Mouse (Mus musculus) liver, embryonic 14.5 days (tissue): Measurements from ENCODE around the gene Snrnp35. TPM values are rescaled to one million over a fixed set of nuclear protein-coding genes. Genes with fewer than 3 reads are reported as not detected.
"Not testable (repeated sequence)": the region's sequence is repeated elsewhere in the genome, so short reads cannot be mapped to it uniquely, and the experiment has no call there.

Source experiments
- ATAC-seq: fragments of 200-750 bp; cut with Nextera tagmentation; 2 replicates; pipeline ENCODE4 v1.8.0; 2017; ENCODE audit warnings: moderate number of reproducible peaks, mild to moderate bottlenecking, moderate library complexity; ENCODE audit not compliant: insufficient read depth
- DNase-seq, 3 experiments: peaks; one replicate each; pipeline ENCODE4 v3.0.0-alpha.2; 2012 to 2013; ENCODE audit warnings: low read depth in 3 of 3, low spot score in 3 of 3
- H3K27ac ChIP-seq: fragments of 300-500 bp; sonication (generic); 2 replicates; pipeline ENCODE4 v1.5.1; 2014; ENCODE audit warnings: moderate library complexity, mild to moderate bottlenecking, control low read depth, inconsistent platforms
- H3K27me3 ChIP-seq: fragments of 300-500 bp; sonication (generic); 2 replicates; pipeline ENCODE4 v1.6.1; 2014; ENCODE audit warnings: mild to moderate bottlenecking, low read length, moderate library complexity; ENCODE audit not compliant: control insufficient read depth, insufficient read depth
- H3K36me3 ChIP-seq: fragments of 300-500 bp; sonication (generic); replicated peaks from 2 replicates; pipeline ENCODE4 v1.6.1; 2014; ENCODE audit warnings: low read depth; ENCODE audit not compliant: control insufficient read depth, insufficient read depth
- H3K4me1 ChIP-seq, 2 experiments: fragments of 200-500 bp in 1 of 2; fragments of 300-500 bp in 1 of 2; sonication (generic) in 1 of 2; replicated peaks; 2 replicates each; pipeline ENCODE4 v1.6.1; 2012 to 2014; ENCODE audit warnings: antibody characterized with exemption in 1 of 2, inconsistent platforms in 1 of 2, low read length in 1 of 2; ENCODE audit not compliant: control insufficient read depth in 2 of 2, insufficient read depth in 2 of 2
- H3K4me2 ChIP-seq: fragments of 300-500 bp; sonication (generic); 2 replicates; pipeline ENCODE4 v1.6.1; 2014; ENCODE audit warnings: low read depth, mild to moderate bottlenecking, control low read depth, moderate library complexity
- H3K4me3 ChIP-seq, 2 experiments: fragments of 200-500 bp in 1 of 2; fragments of 300-500 bp in 1 of 2; sonication (generic) in 1 of 2; 2 replicates each; pipeline ENCODE4 v1.5.1; 2012 to 2014; ENCODE audit warnings: low read depth in 2 of 2, low read length in 2 of 2, mild to moderate bottlenecking in 2 of 2, control low read depth in 1 of 2, inconsistent platforms in 1 of 2, moderate library complexity in 1 of 2; ENCODE audit not compliant: insufficient read depth in 1 of 2
- H3K9ac ChIP-seq: fragments of 300-500 bp; sonication (generic); replicated peaks from 2 replicates; pipeline ENCODE4 v1.6.1; 2014; ENCODE audit warnings: mild to moderate bottlenecking, control low read depth, moderate library complexity
- H3K9me3 ChIP-seq: fragments of 300-500 bp; sonication (generic); 2 replicates; pipeline ENCODE4 v1.6.1; 2016; ENCODE audit warnings: low read length, mixed read lengths; ENCODE audit not compliant: control insufficient read depth
- CTCF ChIP-seq: IDR thresholded peaks from 2 replicates; pipeline ENCODE4 v1.5.1; 2016; ENCODE audit warnings: antibody characterized with exemption, low read depth, control low read depth
- EP300 ChIP-seq: IDR thresholded peaks from 2 replicates; pipeline ENCODE4 v1.6.1; 2016; ENCODE audit warnings: antibody characterized with exemption, low read depth
- WGBS: fragments of 180-500 bp; shearing (Covaris S2); extraction: QIAGEN DNeasy Blood & Tissue Kit; methylation state at CpG from one replicate; pipeline ENCODE4 v1.1.7; 2014; ENCODE audit not compliant: insufficient replicate concordance; 5-methylcytosine and 5-hydroxymethylcytosine counted together
- polyA plus RNA-seq, 2 experiments: library from polyadenylated mRNA; depleted of rRNA in 1 of 2; stranded (reverse) in 1 of 2; unstranded in 1 of 2; fragments of >200 nt; fragmentation: Nextera tagmentation in 1 of 2; extraction: Ambion mirVana in 1 of 2; gene quantifications; 2 replicates each; pipeline versions ENCODE4 v1.2.1 to v1.2.3; 2012 to 2014

Snrnp35 gene
- polyA plus RNA-seq, 2 experiments = 5.8 to 7.4 TPM

GRCm38 (mm10) chr5:124452494-124453228, 30.3 kb upstream of the Snrnp35 start:
- no peak overlapping the region for H3K9ac ChIP-seq
- no peaks in the 10 kb centered on the region for H3K27me3 ChIP-seq
- H3K36me3 ChIP-seq = peaks cover 97% of the 10 kb centered on the region
- ATAC-seq (no peak), DNase-seq (no peak)
- H3K4me1 ChIP-seq = peaks cover 19 to 33% of the 10 kb centered on the region in 2 experiments
- TF ChIP-seq CTCF = no peak
- TF ChIP-seq EP300 = no peak
- H3K9me3 ChIP-seq = no peaks in the 10 kb centered on the region
- H3K4me2 ChIP-seq = no peak overlapping the region
- 77% methylated on average over 15 of the region's 15 CpGs for whole genome bisulfite sequencing
- H3K27ac ChIP-seq = no peak overlapping the region
- no peak overlapping the region for H3K4me3 ChIP-seq

GRCm38 (mm10) chr5:124453339-124454081, 29.4 kb upstream of the Snrnp35 start:
- Histone ChIP-seq H3K27me3 (no peaks in the 10 kb centered on the region), H3K4me3 (no peak overlapping the region), H3K36me3 (peaks cover 96% of the 10 kb centered on the region), H3K4me2 (no peak overlapping the region), H3K27ac (no peak overlapping the region), H3K9me3 (no peaks in the 10 kb centered on the region), H3K4me1 (peaks cover 19 to 27% of the 10 kb centered on the region in 2 experiments), H3K9ac (no peak overlapping the region)
- WGBS = 85% methylated on average over 13 of the region's 13 CpGs
- DNase-seq (no peak), ATAC-seq (no peak)
- TF ChIP-seq CTCF (no peak), EP300 (no peak)

GRCm38 (mm10) chr5:124454082-124454419, 28.9 kb upstream of the Snrnp35 start:
- H3K27me3 ChIP-seq = no peaks in the 10 kb centered on the region
- H3K4me1 ChIP-seq = peaks cover 18 to 24% of the 10 kb centered on the region in 2 experiments
- no peak for TF ChIP-seq EP300
- TF ChIP-seq CTCF = no peak
- 88% methylated on average over 1 of the region's 1 CpGs for WGBS
- H3K4me3 ChIP-seq = no peak overlapping the region
- DNase-seq (no peak), ATAC-seq (no peak)
- H3K27ac ChIP-seq = no peak overlapping the region
- no peak overlapping the region for H3K9ac ChIP-seq
- H3K4me2 ChIP-seq = no peak overlapping the region
- H3K36me3 ChIP-seq = peaks cover 96% of the 10 kb centered on the region
- no peaks in the 10 kb centered on the region for H3K9me3 ChIP-seq

- no peak for TF ChIP-seq CTCF
- no peak for TF ChIP-seq EP300
- H3K4me1 ChIP-seq = no peaks in the 10 kb centered on the region
- ATAC-seq (no peak), DNase-seq (no peak)
- H3K27me3 ChIP-seq = no peaks in the 10 kb centered on the region
- WGBS = 92% methylated on average over 6 of the region's 6 CpGs
- no peak overlapping the region for H3K4me2 ChIP-seq
- H3K4me3 ChIP-seq = no peak overlapping the region
- H3K36me3 ChIP-seq = peaks cover 91% of the 10 kb centered on the region
- H3K9ac ChIP-seq = no peak overlapping the region
- no peak overlapping the region for H3K27ac ChIP-seq
- no peaks in the 10 kb centered on the region for H3K9me3 ChIP-seq
These were observed 26.2 kb upstream of the Snrnp35 start for GRCm38 (mm10) chr5:124456762-124457161.

- H3K27ac ChIP-seq, H3K9me3 ChIP-seq, H3K4me3 ChIP-seq, H3K4me1 ChIP-seq, H3K9ac ChIP-seq, DNase-seq, H3K27me3 ChIP-seq, ATAC-seq, H3K4me2 ChIP-seq: not testable (repeated sequence)
- 90% methylated on average over 14 of the region's 14 CpGs for WGBS
- peaks cover 59% of the 10 kb centered on the region for H3K36me3 ChIP-seq
These were observed 22.0 kb upstream of the Snrnp35 start for GRCm38 (mm10) chr5:124460922-124461321.
